Mouse (Mus musculus): ENCODE results near the gene Tes3-ps.

Gene Tes3-ps

DNA sequence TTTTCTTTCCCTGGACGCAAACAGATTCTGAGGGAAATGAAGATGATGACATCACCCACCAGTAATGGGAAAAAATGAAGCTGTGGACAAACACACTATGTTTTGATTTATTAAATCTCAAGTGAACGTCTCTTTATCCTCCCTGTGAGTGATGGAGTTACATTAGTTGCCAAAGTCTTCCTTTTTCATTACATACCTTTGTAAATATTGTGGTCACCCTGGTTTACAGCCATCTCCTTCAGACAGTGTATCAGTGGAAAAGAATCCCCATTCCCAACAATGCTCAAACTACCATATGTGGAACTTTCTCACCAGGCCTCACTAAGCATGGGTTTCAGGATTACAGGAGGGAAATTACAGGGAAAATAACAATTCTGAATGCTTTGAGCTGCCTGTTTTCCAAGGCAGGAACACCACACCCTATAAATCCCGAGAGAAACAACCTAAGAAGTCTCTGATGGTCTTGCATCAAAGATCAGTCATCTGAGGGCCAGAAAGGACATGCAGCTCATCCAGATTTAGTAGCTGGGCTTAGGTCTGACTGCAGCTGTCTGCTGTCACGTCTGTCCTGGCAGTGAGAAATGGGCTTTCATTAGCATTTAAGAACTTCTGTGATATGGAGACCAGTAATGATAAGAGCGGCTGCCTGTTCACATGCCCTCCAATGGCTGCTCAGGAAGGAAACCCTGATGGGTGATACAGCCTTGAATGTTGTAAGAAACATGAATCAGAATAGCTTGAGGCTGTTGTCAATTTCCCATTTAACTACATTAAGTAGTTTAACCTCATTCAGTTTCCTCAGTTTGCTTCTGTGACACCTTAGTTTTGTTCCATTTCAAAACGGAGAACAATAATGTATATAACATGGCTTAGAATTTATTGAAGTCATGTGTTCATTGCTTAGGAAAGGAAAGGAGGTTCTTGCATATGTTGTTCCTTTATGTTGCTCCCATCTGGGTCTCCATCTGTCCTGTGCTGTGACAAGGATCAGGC, at the start of gene Tes3-ps:
Tes3-ps (plus strand) TSS at position 943 of the 993 bp plus-strand sequence.
- in situ Hi-C loops (cut with MseI, MboI) = no loop called here

DNA sequence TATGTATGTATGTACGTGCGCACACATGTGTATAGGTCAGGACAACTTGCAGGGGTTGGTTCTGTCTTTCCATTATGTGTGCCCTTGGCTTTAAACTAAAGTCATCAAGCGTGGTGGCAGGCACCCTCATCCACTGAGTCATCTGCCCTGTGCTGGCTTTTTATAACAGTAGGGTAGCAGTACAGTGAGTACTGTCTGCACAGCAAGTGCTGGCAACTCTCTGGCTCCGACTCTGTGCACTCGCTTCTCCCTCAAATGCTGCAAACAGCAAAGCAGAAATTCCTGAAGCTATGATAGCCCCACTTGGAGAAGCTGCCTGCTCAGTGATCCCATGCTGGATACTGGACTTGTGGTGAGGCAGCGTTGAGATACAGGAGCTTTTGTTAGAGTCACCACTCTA, 48.7 kb upstream of the Tes3-ps start:
- in situ Hi-C loops (cut with MseI, MboI) = no loop called here

DNA sequence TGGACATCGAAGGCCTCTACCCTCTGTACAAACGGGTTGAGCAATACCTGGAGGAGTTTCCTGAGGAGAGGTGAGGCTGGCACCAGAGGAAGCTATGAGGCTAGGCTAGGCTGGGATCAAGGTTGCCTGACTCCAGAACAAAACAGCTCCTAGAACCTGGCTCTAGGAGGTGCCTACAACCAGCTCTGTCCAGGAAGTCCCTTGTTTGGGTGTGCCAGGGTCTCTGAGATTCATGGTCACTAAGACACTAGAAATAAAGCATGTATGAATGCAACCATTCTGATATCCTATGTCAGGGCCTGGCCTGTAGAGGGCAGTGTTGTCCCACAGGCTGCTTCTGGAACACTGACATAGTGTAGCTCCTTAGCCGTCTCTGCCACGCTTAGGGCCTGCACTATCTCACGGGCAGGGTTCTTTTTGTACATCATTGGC, 43.8 kb upstream of the Tes3-ps start:
- in situ Hi-C loops (cut with MseI, MboI) = no loop called here

DNA sequence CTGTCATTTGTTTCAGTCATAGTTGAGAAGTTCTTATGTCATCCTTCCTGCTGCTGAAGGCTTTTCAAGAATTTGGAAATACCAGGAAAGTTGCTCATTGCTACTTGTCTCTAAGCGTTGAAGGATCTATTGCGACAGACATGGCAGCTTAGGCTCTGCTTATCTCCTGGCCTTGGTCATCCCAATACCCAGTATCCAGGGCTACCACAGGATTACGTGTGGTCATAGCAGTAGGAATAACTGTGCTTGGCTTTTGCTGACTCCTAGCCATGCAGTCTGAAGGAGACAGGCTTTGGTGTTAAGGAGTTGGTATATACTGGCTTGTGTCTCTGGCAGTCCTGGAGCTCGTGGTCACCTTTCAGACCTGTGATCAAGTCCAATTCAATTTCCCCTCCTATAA, 32.8 kb upstream of the Tes3-ps start:
- in situ Hi-C loops (cut with MseI, MboI) = loop anchor here in 1 of 2 experiments (25.0 kb wide), 1 partner anchor 177 kb away; no protein-coding TSS in a partner anchor

DNA sequence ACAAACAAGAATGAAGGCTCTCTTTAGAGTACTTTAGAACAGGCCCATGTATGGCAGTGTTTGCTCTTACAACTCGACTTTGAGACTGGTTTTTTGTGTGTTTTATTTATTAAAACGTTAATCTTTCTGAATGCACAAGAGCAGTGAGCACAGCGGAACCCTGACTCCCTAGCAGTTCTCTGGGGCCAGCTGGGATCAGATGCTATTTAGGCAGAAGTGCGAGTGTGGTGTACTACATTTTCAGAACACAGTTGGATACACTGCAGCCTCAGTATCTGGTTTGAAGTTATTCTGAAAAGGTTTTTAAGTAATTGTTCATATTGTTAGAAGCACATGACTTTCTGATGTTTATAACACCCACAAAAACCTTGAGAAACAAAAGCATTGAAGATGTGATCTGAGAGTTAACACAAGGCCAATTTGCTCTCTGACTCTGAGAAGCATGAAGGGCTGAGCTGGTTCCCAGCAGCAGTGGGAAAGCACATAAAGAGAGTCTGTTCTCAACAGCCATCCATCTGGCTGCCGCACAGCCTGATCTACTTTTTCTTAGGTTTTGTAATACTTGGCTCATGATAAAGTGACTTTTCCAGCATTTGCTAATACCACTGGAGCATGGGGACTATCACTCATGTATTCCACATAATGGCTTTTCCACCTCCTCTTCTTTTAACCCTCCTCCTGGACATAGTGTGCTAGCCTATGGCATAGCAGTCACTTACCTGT, 32.3 kb upstream of the Tes3-ps start:
- in situ Hi-C loops (cut with MseI, MboI) = loop anchor here in 1 of 2 experiments (25.0 kb wide), 1 partner anchor 176 kb away; no protein-coding TSS in a partner anchor

DNA sequence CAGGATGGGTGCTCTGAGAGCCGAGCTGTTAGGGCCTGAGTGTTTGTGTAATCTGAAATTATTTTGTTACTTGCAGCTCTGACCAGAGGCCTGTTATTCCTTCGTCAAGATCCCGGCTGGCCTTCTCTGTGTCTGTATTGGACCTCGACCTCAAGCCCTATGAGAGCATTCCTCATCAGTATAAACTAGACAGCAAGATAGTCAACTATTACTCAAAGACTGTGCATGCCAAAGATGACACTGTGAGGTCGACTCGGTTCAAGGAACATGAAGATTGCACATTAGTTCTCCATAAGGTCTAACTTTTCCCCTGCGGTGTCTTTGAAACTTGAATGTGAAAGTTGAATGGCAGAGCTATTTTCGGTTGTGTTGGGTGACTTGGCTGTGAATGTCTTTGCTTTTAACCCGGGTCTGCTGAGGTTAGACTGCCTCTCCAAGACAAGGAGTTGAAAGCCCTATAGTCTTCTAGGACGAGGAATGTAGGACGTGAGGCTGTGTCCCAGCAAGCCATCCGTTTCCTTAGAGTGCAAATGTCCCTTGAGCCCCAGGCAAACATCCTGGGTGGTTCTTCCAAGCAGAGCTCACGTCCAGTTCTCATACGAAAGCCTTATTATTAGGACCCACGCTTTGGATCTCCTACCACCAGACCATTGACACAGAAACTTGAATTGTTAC, 31.5 kb upstream of the Tes3-ps start:
- in situ Hi-C loops (cut with MseI, MboI) = loop anchor here in 1 of 2 experiments (25.0 kb wide), 1 partner anchor 176 kb away; no protein-coding TSS in a partner anchor

DNA sequence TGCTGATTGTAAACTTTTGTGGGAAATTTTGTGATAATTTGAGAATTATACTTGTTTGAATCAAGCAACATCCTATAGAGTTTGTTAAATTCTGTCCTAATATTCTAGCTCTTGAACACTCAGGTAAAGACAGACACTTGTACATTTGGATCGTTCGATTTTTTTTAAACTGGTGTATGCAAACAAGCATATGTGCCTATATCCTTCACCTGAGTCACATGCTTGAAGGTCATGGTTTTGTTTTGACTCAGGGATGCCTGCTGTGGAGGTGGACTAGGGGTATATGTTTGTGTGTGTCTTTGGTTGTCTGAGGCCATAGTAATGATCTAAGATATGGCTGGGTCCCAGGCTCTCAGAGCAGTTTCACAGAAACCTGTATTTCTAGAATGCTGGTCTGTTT, 30.2 kb upstream of the Tes3-ps start:
- in situ Hi-C loops (cut with MseI, MboI) = loop anchor here in 1 of 2 experiments (25.0 kb wide), 1 partner anchor 174 kb away; no protein-coding TSS in a partner anchor

DNA sequence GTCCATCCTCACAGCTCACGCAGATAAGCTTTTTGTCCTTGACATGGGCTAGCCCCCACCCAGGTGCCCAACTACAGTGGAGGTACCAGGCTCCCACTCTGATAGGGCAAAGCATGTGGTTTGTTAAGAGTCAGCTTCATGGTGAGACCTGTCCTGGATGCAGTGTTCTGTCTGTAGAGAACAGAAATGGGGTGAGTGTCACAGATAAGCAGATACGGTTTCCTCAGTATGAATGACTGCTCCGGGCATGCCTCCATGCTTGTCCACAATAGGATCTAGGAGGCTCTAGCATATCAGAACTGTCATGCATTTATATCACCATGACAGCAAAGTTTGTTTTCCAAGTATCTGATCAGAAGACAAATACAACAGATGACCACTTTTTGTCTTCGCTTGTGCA, 27.2 kb upstream of the Tes3-ps start:
- in situ Hi-C loops (cut with MseI, MboI) = loop anchor here in 1 of 2 experiments (25.0 kb wide), 1 partner anchor 171 kb away; no protein-coding TSS in a partner anchor

DNA sequence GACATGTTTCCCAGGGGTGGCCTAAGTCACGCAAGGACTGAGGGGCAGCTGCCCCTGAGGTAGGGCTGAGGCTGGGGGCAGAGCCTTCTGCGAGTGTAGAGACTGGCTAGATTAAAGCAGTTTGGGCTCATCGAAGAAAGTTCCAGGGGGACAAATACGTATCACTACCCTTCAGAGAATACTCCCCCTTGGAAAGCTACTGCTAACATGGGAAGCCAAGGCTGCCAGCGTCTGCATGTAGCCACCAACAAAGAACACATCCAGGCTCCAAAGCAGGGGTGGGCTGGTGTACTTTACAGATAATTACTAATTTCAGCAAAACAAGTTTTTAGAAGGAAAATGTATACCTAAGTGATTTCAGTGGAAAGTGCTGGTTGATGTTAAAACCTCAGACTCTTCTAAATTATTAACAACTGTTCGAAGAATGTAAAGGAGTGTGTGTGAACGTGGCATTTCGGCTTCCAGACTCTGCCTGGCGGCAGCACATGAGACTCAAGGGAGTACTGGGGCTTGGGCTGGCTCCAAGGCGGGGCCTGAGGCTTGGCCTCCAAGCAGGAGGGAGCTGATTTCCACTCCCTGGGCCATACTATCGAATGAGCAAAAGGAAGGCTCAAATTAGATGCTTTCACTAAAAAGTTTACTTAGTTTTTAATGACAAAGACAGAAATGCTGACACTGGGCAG, 26.6 kb upstream of the Tes3-ps start:
- in situ Hi-C loops (cut with MseI, MboI) = loop anchor here in 1 of 2 experiments (25.0 kb wide), 1 partner anchor 171 kb away; no protein-coding TSS in a partner anchor

DNA sequence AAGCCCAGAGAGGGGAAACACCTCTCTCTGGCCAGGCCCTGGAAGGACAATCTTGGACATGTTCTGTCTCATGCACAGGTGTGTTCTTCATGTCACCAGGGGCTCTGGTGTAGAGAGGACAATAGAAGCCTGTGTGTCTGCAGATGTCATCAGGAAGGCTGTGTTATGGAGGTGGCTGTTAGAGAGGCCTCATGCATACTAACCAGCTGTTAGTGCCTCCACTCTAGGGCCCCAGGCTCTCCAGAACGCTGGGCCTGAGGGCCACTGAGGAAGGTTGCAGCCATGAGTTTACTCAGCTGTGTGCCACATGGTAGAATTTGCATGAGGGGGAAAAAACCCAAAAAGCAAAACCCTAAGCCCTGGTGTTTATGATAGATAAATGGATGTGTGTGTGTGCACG, 25.5 kb upstream of the Tes3-ps start:
- in situ Hi-C loops (cut with MseI, MboI) = loop anchor here in 1 of 2 experiments (25.0 kb wide), 1 partner anchor 170 kb away; no protein-coding TSS in a partner anchor

DNA sequence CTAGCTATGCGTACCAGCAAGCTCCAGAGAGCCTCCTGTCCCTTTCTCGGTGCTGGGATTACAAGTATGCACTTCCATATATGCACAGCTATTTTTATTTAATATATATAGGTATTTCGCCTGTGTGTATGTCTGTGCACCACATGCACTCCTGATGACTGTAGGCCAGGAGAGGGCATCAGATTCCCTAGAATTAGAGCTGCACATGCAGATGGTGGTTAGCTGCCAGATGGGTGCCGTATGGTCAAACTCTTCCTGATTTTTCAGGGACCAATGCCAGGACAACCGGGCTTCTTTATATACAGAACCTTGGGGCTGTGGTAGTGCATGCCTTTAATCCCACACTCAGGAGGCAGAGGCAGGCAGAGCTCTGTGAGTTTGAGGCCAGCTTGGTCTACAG, 24.1 kb upstream of the Tes3-ps start:
- in situ Hi-C loops (cut with MseI, MboI) = loop anchor here in 1 of 2 experiments (25.0 kb wide), 1 partner anchor 168 kb away; no protein-coding TSS in a partner anchor

DNA sequence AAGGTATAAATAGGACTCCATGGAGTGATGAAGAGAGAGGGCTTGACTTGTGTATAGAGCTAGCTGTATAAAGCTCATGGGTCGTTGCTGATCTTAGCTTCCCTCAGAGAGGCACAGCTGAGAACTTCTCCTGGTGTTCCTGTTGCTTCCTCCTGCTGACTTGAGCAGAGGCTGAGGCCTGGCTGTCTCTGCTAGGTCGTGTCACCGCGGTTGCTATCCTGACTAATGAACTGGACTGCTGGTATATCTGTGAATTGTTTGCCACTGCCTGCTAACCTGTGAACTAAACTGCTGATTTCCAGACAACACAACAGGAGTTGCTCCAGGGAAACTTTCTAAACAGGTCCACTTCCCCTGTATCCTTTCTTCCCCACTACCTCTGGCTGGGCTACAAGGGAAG, 22.8 kb upstream of the Tes3-ps start:
- in situ Hi-C loops (cut with MseI, MboI) = loop anchor here in 1 of 2 experiments (25.0 kb wide), 1 partner anchor 167 kb away; no protein-coding TSS in a partner anchor

DNA sequence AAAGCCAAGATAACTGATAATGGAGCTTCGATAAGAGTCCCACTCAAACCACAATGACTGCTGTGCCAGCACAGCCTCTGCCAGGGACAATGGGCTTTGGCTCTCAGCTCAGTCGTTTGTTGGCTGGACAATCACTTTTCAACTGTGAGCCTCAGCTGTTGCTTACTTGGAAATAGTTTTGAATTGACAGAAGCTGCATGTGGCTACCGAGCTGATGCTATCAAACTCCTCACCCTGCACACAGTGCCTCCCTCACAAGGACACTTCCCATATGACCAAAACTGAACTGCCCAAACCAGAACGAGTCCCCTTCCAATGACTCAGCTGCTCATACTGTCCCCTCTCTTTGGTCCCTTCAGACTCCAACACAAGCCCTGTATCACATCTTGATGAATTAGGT, 22.3 kb upstream of the Tes3-ps start:
- in situ Hi-C loops (cut with MseI, MboI) = loop anchor here in 1 of 2 experiments (25.0 kb wide), 1 partner anchor 166 kb away; no protein-coding TSS in a partner anchor

DNA sequence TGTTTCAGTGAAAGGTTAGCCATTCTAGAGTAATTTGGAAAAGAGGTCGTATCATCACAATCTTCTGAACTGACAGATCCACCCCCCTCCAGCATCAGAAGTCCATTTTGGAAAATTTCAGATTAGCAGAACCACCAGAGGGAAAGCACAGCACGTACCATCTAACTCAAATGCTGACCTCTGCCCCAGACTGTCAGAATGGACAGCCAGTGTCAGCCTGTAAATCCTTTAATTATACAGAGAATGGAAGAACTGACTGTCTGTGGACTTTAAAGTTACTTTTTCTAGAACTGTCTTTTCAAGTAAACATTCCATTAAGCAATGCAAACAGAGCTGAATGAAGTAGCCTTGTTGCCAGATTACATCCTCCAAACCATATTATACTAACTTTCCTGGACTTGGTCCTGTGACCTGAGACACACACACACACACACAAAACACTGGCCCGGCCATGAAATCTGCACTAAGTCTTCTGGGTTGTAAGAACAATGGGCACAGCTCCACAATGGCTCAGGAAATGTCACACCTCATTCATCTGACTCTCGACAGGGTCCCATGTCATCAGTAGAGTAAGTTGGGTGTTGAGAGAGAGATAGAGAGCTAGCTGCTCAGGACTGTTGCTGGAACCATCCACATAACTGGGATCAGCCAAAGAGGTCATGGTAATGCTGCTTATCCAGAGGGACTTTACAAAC, 21.0 kb upstream of the Tes3-ps start:
- in situ Hi-C loops (cut with MseI, MboI) = loop anchor here in 1 of 2 experiments (25.0 kb wide), 1 partner anchor 165 kb away; no protein-coding TSS in a partner anchor

DNA sequence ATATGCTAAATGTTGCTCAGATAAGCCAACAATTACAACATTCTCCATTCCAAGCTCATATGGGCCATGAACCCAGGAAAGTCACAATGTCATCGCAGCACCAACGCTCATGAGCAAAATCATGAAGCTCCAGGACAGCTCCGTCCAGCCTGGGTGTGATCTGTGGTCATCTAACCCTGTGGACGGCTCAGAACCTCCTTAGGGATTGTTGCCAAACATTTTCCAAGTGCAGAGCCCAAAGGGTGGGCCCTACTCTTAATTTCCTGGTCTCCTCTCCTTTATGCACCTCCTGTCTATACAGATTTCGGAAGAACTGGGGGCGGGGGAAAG, 20.5 kb upstream of the Tes3-ps start:
- in situ Hi-C loops (cut with MseI, MboI) = loop anchor here in 1 of 2 experiments (25.0 kb wide), 1 partner anchor 165 kb away; no protein-coding TSS in a partner anchor

DNA sequence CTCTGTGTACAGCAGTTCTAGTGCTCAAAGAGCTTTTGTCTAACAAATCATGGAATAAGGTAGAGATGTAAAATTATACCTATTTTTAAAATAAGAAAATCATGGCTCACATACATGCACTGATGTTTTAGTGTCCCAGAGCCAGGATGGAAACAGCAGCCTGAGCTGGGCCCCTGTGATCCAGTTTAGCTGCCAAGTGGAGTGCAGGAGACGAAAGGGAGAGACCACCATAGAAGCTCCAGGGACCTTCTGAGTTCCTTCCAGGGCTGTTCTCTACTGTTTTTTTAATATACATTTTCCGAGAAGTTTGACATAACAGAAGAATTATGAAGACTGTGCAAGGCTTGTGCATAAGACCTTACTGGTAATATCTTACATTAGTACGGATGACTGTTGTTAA, 15.2 kb upstream of the Tes3-ps start:
- in situ Hi-C loops (cut with MseI, MboI) = no loop called here

DNA sequence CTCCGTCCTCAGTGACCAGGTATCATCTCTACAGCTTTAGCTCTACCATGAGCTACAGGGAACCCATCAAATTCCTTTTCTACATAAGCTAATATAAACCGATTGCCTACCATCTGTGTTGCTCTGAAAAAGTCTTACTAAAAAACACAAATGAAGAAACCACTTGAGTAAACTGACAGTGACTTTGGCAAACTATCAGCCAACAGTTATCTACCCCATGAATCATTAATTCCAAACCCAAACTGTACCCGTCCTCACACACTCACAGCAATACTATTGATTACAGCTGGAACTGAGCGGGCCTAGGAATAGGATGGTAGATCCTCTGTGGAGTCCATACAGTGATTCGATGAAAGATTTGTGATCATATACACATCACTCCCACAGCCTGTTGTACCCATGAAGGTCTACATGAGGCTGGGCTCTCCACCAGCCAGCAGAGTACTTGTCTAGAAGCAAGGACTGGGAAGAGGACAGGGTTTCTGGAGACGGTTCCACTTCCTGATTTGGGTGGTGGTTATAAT, 14.2 kb upstream of the Tes3-ps start:
- in situ Hi-C loops (cut with MseI, MboI) = no loop called here

DNA sequence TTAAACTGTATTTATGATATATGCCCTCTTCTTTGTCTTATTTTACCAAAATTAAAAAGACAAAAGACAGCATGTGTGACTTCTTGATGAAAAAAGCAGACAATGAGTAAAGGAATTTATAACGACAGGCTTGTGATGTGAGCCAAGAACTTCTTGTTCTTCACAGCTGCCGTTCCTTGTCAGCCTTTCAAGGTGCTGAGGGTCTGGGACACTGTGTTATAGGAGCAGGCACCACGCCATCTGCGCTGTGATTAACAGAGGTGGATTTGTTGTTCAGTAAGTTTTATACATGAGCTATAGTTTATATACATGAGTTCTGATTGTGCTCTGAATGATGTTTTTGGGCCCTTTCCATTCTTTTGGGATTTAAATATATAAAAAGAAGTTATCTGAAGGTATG, 13.7 kb upstream of the Tes3-ps start:
- in situ Hi-C loops (cut with MseI, MboI) = no loop called here

DNA sequence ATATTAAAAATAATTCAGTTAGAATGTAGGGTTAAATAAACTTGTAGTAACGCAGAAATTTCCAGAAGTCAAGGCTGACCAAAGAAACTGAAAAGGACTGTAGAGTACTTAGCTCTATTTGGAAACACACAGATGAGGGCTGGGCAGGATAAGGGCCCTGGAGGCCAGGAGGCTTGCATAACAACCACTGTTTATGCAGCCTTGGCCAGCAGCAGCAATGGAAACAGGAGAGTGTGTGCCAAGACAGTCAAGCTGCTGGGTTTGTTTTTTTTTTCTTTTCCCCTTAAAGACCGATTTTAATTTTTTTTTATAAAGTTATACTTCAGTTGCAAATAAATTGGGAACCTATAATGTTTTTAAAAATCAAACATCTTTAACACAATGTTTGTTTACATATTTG, 13.1 kb upstream of the Tes3-ps start:
- in situ Hi-C loops (cut with MseI, MboI) = no loop called here

DNA sequence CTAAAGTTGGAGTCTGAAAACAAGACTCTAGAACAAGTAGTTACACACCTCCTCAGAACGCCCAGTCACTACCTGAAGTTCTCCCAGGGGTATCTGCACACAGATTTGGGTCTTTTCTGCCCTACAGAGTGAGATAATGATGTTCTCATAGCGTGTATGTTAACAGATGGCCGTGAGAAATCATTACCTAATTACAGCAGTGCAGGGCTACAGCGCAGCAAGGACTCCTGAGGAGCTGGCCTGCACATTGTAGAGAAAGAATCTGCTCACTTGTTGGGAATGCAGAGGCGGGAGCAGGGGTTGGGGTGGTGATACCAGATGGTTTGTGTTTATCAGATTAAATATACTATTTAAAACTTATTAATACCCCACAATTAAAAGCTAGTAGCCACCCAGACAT, 12.6 kb upstream of the Tes3-ps start:
- in situ Hi-C loops (cut with MseI, MboI) = no loop called here

Data from mouse trophoblast stem cell (cell line).